Mouse (Mus musculus) heart, postnatal 14 days (tissue): Measurements from ENCODE around the gene Gm2663. TPM values are rescaled to one million over a fixed set of nuclear protein-coding genes. Genes with fewer than 3 reads are reported as not detected.

Experiments used
- total RNA-seq, 2 experiments: library from RNA; stranded (reverse); gene quantifications; 2 replicates each; pipeline ENCODE4 v1.2.3; 2021

The Gm2663 gene
- total RNA-seq, 2 experiments from 2014 or later: not detected

Other genes starting within 250 kb of the Gm2663 start
- gene Moxd2, start 112.0 kb downstream of the Gm2663 start, total RNA-seq: not detected
- gene Prss58, start 99.1 kb downstream of the Gm2663 start, total RNA-seq: not detected
- gene 1700074P13Rik, start 58.9 kb downstream of the Gm2663 start, total RNA-seq: not detected
- gene Gm4744, start 47.6 kb downstream of the Gm2663 start, total RNA-seq: not detected
- not detected for gene 1810009J06Rik, start 34.7 kb downstream of the Gm2663 start, total RNA-seq
- gene 2210010C04Rik, start 36.0 kb upstream of the Gm2663 start, total RNA-seq: not detected